ENCODE assay signal across 1 mouse cellular context in the genomic region with DNA sequence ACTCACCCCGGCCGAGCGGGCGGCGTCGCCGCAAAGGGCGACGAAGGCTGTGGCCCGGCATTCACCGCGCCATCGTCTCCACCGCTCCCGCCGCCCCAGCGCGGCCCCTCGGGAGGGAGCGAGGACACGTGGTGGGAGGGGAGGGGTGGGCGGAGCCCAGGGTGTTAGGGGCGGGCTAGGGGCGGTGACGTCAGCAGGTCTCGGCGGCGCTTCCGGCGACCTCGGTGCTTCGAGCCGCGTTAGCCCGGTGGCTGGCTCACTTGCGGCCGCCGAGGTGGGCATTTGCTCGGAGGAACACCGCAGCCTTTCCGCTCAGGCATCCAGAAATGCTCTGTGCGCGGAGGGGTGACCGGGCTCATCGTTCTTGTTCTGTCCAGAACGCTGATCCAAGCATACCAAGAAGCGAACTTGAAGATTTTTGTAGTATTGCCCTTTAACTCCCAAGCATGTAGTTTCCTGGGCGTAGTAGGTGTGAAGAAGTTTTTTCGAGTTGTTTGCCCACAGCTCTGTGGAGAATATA.
TF ChIP-seq lines count a peak whose summit lies in the region.

TSS of gene Pogk (minus strand) at position 163 of the 520 bp plus-strand sequence.

TF ChIP-seq in C2C12, 6 proteins besides CTCF, POLR2A, EP300 and RAD21:
- TF ChIP-seq USF1 (IDR thresholded peaks at IDR 0.05; ENCODE audit: low read depth) (peak; percentile 7), CEBPB (IDR thresholded peaks at IDR 0.05; ENCODE audit: low read depth) (no peak), MYOD1 (IDR thresholded peaks at IDR 0.05; ENCODE audit: control insufficient read depth, insufficient read length, low read depth) (no peak), MYOG (IDR thresholded peaks at IDR 0.05; ENCODE audit: control insufficient read depth, extremely low read depth, insufficient read length) (no peak), MAX (IDR thresholded peaks at IDR 0.05) (peak; percentile 77)
